Mouse (Mus musculus) CH12.LX (cell line): ENCODE results near the gene Erbin.

Source experiments
- BHLHE40 ChIP-seq: IDR thresholded peaks from 2 replicates; pipeline ENCODE4 v1.6.1; 2011; ENCODE audit warnings: mild to moderate bottlenecking, low read depth, low read length, improper control_type of control experiment
- CTCF ChIP-seq, 2 experiments: IDR thresholded peaks in 1 of 2; conservative IDR thresholded peaks in 1 of 2; 2 replicates each; pipeline ENCODE4 v1.5.1; 2011 to 2012; ENCODE audit warnings: low read depth in 2 of 2, low read length in 2 of 2, improper control_type of control experiment in 1 of 2, inconsistent platforms in 1 of 2, mild to moderate bottlenecking in 1 of 2, moderate library complexity in 1 of 2
- ELF1 ChIP-seq: IDR thresholded peaks from 2 replicates; pipeline ENCODE4 v1.6.1; 2014; ENCODE audit warnings: low read depth, mild to moderate bottlenecking, inconsistent platforms, low read length, improper control_type of control experiment
- EP300 ChIP-seq: IDR thresholded peaks from 2 replicates; pipeline ENCODE4 v1.6.1; 2011; ENCODE audit warnings: low read length, improper control_type of control experiment
- HCFC1 ChIP-seq: IDR thresholded peaks from 2 replicates; pipeline ENCODE4 v1.6.1; 2012; ENCODE audit warnings: low read depth, mild to moderate bottlenecking, inconsistent platforms, low read length, improper control_type of control experiment
- NRF1 ChIP-seq: IDR thresholded peaks from 2 replicates; pipeline ENCODE4 v1.6.1; 2014; ENCODE audit warnings: low read depth, mild to moderate bottlenecking, inconsistent platforms, low read length, improper control_type of control experiment, moderate library complexity
- POLR2A ChIP-seq: IDR thresholded peaks from 2 replicates; pipeline ENCODE4 v1.6.1; 2011; ENCODE audit warnings: low read depth, mild to moderate bottlenecking, improper control_type of control experiment, low read length
- POLR2AphosphoS2 ChIP-seq: IDR thresholded peaks from 2 replicates; pipeline ENCODE4 v1.6.1; 2011; ENCODE audit warnings: low read depth, low read length, improper control_type of control experiment
- ZNF384 ChIP-seq: IDR thresholded peaks from 2 replicates; pipeline ENCODE4 v1.6.1; 2012; ENCODE audit warnings: low read depth, low read length, improper control_type of control experiment, inconsistent platforms

DNA sequence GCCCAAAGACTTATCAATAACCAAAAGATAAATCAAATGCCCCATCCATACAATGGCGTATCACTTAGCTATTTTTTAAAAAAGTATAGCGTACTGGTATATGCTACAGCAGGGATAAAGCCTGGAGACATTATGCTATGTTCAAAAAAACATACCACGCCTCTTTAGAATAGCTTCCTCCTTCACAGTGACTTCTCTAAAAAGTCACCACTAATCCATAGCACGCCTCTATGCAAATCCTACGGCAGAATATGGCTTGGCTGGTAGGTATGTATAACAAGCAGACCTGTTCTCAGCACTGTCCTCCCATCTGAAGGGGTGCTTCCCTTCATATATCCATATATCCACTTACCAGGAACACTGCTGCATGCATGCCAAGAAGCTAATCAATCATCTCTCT is 27.2 kb downstream of the Erbin start:
- no peak for TF ChIP-seq POLR2A
- TF ChIP-seq HCFC1, result no peak
- TF ChIP-seq ZNF384, result no peak
- TF ChIP-seq EP300, result no peak
- TF ChIP-seq CTCF (conservative IDR thresholded peaks at IDR 0.05 in 1 of 2, IDR thresholded peaks at IDR 0.05 in 1 of 2; ENCODE audit: low read depth in 2 of 2, low read length in 2 of 2), result no peak
- no peak for TF ChIP-seq POLR2AphosphoS2
- TF ChIP-seq ELF1, result no peak
- TF ChIP-seq BHLHE40, result no peak
- no peak for TF ChIP-seq NRF1
